Mouse (Mus musculus) cerebellum, postnatal 4 days (tissue): ENCODE measurements at regions not wholly inside any gene's neighbourhood (a gene's known extent, or its start where the extent isn't known, plus 50 kb on each side); places are given as distances from the start of the nearest gene placed in this dataset.

Source experiments
- DNase-seq, 2 experiments: peaks; one replicate each; pipeline ENCODE4 v3.0.0; 2022; ENCODE audit warnings: low spot score in 2 of 2, mixed read lengths in 1 of 2

DNA sequence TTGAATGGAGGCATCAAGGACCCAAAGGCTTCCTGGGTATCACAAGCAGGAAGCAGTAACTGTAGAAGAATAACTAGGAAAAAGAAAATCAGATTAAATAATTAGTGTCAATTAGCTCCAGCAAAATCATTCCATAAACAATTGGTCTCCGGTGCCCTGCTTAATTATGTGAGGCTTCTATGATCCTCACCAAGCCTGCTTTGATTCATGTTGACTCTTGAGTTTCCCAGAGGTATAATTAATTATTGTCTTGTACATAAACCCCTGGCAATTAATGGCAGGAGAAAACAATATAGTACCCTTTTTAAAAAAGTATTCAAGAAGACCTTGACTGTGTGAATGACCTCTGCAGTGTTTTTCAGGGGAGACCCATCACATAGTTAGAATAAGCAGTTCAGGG is 61.5 kb upstream of the Sp8 start:
- DNase-seq, result no peak

DNA sequence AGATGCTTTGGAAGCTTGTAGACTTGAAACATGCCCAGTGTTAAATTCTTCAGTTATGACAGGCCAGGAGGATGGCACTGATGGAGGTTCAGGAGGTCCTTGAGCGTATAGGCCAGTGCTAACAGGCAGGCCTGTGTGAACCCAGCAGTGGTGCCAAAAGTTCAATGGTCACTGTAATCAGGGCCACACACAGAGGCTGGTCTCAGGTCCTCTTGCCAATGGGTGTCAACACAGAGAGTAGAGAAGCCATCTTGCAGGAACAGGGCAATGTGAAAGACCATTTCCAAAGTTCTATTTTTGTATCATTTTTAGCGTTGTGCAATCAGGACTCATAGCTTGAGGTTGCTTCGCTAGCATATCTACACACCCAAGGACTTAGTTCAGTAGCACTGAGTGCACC is 64.2 kb upstream of the Sp8 start:
- DNase-seq, result no peak

DNA sequence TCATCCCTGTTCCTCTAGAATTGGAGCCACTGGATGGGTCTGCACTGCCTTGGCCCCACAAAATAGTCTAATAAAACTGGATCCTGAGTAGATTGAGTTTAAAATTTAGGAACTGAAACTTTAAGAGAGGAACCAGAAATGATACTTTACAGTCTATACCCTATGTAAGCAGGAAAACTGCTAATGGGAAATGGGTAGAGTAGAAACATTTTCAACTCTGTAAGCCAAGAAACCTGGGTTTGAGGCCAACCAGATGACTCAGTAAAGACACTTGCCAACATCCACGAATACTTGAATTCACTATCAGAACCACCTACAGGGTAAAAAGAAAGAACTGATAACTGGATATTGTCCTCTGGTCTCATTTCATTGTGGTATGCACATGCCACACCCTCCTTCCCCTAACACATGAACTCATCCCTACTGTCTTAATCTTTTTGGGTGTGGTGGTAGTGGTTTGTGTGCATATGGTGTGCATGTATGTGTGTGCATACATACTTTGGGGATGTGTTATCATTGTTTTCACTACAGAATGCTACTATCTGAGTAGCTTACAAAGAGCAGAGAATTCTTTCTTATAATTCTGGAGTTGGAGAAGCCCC is 70.6 kb upstream of the Sp8 start:
- no peak for DNase-seq

DNA sequence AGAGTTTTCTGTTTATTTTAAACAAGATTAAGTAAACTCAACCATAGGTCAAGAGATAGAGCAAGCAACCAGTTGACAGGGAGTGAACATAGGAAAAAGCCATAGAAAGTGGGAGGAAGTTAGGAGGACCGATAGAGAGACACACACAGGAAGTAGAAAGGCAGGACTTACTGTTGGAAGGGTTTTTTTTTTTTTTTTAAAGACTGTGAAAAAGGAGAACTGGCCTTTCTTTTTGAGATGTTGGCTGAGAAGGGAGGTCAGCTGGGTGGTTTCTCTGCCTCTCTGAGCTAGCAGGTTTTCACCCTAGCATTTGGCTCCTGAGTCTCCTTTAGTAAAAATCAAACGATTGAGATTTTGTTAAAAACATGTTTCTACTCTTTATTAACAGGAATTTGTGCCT is 73.3 kb upstream of the Sp8 start:
- DNase-seq, result no peak

DNA sequence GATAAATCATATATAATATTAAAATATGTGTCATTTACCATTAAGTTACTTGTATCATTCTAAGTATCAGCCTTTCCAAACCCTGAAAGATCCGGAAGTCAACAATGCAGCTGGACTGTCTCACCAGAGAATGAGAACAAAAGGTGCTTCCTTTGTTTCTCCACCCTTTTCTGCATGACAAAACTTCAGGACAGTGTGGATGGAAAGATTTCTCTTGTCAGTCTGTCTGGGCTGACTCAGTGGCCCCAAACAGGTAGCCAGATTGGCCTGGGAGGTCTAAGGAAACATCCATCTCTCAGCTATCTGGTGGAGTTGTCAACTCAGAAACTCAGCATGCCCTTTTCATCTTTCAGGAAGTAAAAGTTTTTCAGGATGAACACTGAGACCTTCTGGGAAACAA is 79.7 kb upstream of the Sp8 start:
- DNase-seq, result no peak

DNA sequence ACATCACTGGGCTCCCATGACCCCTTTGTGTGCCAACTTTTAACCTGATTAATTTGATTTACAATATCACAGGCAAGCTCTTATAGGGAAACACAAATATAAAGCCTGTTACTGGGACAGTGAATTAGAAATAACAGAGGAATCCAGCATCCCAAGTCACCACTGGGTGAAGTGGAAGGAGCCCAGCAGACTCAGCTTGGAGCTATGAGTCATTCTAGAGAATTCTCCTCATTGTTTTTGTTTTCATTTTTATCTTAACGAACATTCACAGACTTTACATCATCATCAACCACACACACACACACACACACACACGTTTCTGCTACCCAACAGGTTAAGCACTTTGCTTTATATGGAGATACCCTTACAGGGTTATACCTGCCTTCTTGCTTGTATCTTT is 92.1 kb upstream of the Sp8 start:
- no peak for DNase-seq

DNA sequence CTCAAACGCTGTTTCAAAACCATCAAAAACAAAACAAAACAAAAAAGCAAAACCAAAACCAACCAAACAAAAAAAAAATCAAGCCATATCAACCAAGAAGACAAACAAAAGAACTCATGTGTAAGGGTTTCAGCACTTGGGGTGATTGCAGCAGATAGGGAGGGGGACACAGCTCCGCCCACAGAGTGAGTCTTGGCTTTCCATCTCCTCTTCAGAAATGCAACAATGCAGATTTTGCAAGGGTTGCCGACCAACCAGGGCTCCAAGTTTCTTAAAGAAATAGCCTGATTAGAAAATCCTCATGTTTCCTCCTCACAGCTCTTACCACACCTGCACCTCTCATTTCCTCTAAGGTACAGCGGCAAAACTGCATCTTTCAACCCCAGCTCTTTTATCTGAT is 107.0 kb upstream of the Sp8 start:
- no peak for DNase-seq

DNA sequence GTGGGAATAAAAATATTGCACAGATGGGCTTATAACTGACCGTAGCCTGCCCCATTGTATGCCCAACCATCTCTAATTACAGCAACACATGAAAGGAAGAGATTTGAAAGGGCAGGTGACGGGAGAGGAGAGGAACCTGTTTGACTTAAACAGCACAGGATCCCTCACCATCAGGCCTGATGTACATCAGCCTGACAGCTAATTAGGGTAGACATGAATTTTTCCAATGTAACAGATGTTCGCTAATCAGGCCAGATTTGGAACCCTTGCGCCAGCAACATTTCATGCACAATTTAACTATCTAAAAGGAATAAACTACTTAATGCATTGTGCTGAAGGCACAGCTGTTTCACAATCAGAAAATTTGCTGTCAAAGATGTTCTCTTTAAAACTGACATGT is 120.2 kb upstream of the Sp8 start:
- DNase-seq, result no peak

DNA sequence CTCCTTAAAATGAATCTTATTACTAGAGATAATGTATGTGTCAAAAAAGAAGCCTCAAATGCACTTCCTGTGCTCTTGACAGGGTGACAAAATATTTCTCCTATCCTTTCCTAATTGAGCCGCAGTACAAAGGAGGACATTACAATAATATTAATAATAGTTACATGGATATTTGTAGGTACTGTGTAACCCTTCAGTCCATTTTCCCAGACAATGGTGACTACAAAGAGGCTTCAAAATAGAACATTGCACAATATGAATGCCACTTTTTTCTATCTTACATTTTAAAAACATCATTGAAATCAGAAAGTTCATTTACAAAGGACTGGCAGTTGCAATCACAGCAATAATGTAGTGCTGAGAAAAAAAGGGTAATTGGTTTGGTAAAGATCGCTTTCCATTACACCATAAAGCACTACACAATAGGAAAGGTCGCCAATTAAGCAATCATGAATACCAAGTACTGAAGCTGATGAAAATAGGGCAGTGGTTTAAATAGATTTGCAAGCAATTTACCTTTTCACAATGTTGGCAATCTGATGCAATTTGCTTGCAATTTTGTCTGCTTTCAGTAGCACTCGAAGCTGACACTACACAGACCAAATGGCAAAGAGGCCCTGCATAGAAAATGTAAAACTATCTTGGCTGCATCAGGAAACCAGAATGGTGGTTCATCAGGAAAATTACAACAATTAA is 126.1 kb upstream of the Sp8 start:
- DNase-seq, result no peak

DNA sequence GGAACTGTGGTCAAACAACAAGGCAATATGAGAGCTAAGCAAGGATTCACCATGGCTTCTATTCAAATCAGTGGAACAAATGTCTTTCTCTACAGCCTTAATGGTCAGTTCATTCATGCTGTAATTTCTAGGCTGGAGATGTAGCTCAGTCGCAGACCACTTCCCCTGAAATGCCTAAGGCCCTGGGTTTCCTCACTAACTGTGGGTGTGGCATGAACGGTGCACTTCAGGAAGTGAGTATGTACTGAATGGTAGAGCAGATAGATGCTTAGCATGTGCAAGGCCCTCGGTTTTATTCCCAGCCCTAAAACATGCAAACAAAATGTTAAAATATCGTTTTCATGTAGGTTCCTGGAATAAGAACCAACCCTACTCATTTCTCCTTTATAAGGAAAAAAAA is 129.3 kb upstream of the Sp8 start:
- no peak for DNase-seq

DNA sequence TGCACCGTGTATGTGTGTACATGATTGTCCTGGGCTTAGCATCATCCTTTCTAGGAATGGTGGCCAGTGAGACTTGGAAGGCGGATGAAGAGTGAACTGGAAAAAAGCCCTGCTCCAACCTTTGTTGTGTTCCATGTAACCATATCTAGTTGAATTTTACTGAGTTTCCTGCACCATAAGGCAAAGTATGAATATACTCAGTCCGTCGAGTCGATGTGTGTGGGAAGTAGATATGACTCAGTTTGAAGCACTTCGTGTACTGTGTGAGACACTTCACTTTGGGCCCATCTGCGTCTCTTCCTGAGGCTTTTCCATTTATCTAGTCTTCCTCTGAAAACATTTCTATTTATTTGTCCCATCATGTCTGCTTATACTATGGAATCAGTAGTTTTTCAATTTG is 139.5 kb upstream of the Sp8 start:
- no peak for DNase-seq

DNA sequence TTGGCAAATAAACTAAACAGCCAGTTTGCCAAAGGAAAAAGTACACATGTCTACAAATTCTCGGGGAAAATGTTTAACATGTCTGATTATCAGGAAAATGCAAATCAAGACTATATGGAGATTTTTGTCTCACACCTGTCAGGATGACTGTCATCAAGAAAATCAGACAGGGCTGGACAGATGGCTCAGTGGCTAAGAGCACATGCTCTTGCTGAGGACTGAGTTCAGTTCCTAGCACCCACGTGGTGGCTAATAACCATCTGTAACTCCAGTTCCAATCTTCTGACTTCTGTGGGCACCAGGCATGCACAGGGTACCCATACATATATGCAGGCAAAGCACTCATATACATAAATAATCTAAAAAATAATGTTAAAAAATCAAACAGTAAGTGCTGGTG is 141.3 kb upstream of the Sp8 start:
- no peak for DNase-seq

DNA sequence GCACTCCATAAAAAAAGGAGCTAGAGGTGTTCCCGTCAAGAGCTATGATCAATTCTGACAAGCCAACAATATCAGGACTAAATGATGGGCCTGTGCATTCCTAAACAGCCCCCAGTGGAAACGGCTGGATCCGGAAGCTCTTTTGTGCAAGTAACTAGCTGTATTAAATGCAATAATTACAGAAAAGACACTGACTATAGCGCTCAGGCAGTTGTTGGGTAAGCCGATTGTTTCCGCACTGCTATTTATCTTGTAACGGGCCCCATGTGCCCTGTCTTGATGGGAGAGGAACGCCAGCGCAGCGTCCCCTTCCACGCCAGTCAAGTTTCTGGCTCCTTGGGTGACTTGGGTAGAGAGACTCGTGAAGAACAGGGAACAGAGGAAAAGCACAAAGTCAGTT is 142.4 kb upstream of the Sp8 start:
- DNase-seq, result no peak

DNA sequence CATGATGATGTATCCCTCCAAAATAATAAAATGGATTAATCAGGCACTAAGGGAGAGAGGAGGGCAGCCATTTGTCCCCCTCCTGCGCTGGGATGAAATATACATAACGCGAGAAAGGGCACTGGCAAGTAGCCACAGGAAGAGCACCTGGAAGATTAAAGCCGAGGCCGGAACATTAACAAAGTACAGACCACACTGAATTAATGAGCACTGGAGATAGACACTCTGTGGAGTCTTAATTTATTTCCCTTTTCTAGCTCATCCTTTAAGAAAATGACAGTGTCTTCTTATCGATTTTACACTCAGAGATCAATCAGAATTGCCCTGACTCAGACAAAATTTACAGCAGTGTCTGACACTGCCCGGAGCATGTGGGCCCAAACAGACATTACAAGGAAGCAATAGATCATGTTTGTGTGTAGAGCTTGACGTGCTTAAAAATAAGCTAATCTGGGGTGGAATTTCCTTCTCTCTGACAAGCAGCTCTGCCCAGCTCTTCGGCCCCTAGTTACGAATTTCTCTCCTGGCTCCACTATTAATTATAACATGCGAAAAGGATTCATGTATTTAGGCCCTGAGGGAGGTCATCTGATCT is 143.0 kb upstream of the Sp8 start:
- DNase-seq, result no peak

DNA sequence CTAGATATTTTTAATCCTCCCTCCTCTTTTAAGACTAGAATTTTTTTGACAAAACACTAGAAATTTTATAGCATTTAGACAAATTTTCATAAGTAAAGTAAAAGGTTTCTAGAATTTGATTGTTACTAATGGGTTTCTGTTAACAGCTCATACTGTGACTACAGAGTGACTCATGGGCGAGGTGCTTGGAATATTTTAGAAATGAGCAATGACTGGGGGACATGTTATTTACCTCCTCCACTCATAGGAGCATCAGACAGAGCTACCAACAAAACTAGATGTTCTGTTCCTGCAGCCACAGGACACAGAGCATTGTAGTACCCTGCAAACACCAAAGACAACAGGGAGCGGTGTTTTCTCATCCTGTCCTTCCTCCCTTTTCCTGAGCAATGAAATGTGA is 144.3 kb upstream of the Sp8 start:
- no peak for DNase-seq

DNA sequence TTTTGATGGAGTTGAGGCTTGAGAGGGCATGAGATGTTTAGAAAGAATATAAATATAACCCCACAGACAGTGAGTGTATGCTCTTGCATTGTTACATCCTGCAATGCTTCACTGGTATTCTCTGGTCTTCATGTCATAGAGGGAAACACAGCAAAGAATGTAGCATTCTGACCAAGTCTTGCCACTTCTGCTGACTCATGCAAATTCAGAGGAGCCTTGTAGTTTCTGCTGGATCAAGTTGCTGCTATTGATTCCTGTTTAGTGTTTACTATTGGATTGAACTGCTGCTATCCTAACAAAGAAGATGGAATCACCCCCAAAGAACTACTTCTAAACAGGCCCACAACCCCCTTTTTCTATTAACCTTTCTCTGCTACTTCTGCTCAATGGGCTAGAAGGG is 148.0 kb upstream of the Sp8 start:
- DNase-seq, result no peak

DNA sequence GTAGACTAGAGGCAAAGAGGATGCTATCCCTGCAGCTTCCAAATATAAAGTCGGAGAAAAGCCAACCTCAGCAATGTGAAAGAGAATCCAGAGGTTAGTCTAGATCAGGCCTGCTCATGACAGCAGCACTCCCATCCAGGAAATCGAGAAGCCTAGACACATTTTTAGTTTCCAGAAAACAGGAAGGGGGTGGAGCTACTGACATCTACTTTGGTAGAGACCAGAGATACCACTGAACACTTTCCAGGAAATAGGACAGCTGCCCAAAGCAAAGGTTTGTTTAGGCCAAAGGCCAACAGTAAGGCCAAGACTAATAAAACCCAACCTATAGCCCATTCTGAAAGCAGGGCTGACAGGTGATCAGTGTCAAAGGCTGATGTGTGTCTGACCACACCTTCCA is 151.4 kb upstream of the Sp8 start:
- DNase-seq, result no peak

DNA sequence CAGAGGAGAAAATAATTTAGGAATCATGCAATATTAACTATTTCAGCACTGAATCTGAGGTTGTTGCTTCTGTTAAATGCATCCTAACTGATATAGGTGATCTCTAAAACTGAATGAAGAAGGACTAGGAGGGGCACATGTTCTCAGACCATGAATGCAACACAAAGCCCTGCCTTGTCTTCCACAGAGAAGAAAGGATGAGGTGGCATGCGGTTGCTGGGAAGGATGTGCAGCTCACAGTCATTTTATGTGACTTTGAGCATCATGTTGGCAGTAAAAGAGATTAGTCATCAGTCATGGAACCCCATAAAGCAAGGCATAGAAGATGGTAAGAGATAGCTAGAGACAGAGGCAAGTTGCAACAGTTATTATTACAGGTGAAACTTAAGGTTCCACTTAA is 163.2 kb upstream of the Sp8 start:
- DNase-seq, result no peak

DNA sequence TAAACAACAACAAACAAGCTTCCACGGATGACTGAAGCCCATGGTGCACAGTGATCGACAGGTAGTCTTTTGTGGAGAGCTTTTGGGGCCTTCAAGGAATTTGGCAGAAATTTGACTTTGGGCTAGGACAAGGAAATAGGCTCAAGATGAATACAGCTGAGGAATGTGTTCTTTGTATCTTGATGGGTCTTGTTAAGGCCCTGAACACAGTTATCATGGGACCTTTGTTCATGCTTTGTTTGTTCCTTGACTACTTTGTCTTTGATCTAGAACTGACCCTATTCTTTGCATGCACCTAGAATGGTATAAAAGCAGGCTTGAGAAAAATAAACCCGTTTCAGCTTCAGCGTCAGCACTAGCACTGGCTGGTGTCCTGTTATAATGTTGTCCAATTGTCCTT is 168.1 kb upstream of the Sp8 start:
- DNase-seq, result no peak

DNA sequence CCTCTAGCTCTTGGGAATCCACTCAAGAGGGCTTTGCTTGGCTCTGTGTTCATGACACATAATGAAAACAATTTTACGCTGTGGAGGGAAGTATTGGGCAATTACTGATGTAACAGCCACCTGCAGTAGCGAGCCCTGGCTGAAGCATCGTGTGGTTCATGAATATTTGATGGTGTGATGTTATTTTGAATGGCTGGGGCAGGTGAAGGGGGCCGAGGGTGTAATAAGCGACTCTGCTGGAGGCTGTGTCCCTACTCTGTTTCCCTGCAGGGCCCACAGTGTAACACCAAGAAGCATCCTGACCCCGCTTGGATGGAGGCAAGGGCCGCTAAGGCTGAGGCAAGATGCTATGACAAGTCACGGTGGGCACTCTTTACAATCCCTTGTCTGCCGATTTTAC is 184.6 kb upstream of the Sp8 start:
- no peak for DNase-seq

DNA sequence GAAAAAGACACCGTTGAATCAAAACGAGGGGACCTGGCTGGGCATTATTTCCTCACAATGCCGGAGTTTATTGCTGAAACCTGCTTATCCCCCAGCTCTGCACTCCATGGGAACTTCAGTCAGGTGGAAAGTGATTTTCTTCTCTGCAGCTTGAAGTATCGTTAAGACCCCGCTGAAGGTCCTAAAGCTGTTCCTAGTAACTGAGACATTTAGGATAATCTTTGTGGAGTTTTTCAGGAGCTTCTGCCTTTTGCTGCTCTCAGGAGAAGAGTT is 185.0 kb upstream of the Sp8 start:
- DNase-seq, result no peak

DNA sequence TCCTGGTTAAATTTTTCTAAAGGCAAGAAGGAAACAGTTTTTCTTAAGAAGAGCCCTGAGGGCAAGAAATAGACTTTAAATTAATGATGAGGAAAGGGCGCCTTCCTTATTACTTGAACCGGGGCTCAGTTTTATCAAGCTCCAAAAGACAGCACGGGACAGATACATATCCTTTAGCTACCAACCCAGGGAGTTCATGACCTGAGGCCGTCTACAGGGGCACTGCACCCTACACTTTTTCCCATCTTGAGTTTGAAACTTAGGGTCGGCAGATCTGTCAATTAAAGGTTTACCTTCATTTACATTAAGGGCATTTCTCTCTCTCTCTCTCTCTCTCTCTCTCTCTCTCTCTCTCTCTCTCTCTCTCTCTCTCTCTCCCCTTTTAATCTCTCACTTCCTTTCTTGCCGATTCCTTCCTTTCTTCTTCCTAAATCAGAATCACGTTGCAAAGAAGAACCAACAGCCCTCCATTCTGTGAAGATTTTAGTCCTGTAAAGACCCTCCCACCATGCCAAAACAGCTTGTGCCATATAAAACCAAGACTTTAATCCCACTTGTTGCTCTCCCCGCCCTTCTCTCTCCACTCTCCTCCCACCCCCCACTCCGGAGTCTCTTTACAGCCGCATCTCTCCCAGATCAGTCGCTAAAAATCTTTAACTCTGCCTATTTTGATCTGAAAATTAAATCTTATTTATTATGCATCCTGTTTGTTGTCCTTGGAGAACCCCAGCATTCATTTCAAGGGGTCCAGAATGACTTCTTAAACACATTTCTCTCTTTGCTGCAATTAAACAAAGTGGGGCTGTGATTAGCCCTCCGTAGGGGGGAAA is 185.5 kb upstream of the Sp8 start:
- no peak for DNase-seq
